In the genomic region with DNA sequence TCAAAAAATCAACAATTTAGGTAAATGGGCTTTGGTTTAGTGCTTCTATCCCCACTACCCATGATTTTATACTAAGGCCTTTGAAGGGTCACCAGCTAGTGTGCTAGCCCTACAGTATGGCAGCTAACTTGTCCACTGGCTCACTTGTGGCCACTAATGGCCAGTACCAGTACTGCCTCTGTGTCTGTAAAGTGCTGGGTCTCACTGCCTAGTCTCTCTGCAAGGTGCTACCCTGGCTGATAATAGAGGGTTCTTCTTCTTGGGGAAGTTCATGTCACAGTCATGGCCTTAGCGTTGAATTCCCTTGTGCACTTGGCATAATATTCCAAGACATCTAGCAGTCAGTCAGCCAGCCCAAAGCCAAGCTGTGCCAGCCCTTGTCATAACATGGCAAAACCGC, we compare ENCODE assay signal across 9 mouse cellular contexts. TPM values are rescaled to one million over a fixed set of nuclear protein-coding genes. Genes with fewer than 3 reads are reported as not detected.
DNase-seq lines count a peak whose midpoint lies in the region; ATAC-seq and TF ChIP-seq lines count a peak whose summit lies in the region.
"Had no signal": no experiment of that assay in that cellular context is flagged by ENCODE, and none has a peak within 500 bp of the region (broad histone marks: within the 10 kb centered on the region; RNA-seq: fewer than 3 reads in every experiment).

No protein-coding gene starts in this region.

- intact Hi-C loops in heart, postnatal 10 days (cut with DNase I) = loop anchor here (5.0 kb wide), 1 partner anchor 64 kb away; no protein-coding TSS in a partner anchor

- TF ChIP-seq CTCF in midbrain, postnatal 0 days (IDR thresholded peaks at IDR 0.05) = peak; percentile 52

- H3K9me3 ChIP-seq in heart, embryonic 12.5 days (replicated peaks) = no peaks in the 10 kb centered on the region
- no peaks in the 10 kb centered on the region for H3K9me3 ChIP-seq in midbrain, postnatal 0 days (ENCODE audit: low read length)
- H3K9me3 ChIP-seq: lung, embryonic 15.5 days had no signal

- no peak for ATAC-seq in heart, embryonic 12.5 days (ENCODE audit: insufficient number of reproducible peaks, low FRiP score)
- no peak for ATAC-seq in midbrain, postnatal 0 days (ENCODE audit: low FRiP score)

- no peaks in the 10 kb centered on the region for H3K27me3 ChIP-seq in heart, embryonic 12.5 days (replicated peaks)
- no peaks in the 10 kb centered on the region for H3K27me3 ChIP-seq in midbrain, postnatal 0 days (ENCODE audit: insufficient read depth, low read length)
- H3K27me3 ChIP-seq: lung, embryonic 15.5 days had no signal

- peak; percentile 25 to 33 for DNase-seq in heart, postnatal 10 days
- peak; percentile 35 to 38 for DNase-seq in B cell, adult 2 months
- DNase-seq in T-cell, adult 2 months (ENCODE audit: low spot score) = peak; percentile 7
- peak; percentile 35 for DNase-seq in heart, postnatal 4 days
- DNase-seq in midbrain, postnatal 0 days (ENCODE audit: low spot score) = no peak
- no peak for DNase-seq in MN1 (ENCODE audit: low spot score)
- DNase-seq in right cerebral cortex, postnatal 14 days = no peak

- no peak overlapping the region for H3K9ac ChIP-seq in heart, embryonic 12.5 days
- no peak overlapping the region for H3K9ac ChIP-seq in midbrain, postnatal 0 days (replicated peaks; ENCODE audit: low read length, poor library complexity, severe bottlenecking)
- H3K9ac ChIP-seq: lung, embryonic 15.5 days had no signal

- 93% methylated on average over 2 of the region's 2 CpGs for WGBS in heart, embryonic 12.5 days
- 96% methylated on average over 2 of the region's 2 CpGs for WGBS in midbrain, postnatal 0 days

- peaks cover 44% of the 10 kb centered on the region for H3K36me3 ChIP-seq in heart, embryonic 12.5 days
- peaks cover 5% of the 10 kb centered on the region; the same call in 1 of the 2 replicates for H3K36me3 ChIP-seq in midbrain, postnatal 0 days (ENCODE audit: insufficient read depth, low read length)

- H3K4me3 ChIP-seq in heart, embryonic 12.5 days = no peak overlapping the region
- H3K4me3 ChIP-seq in midbrain, postnatal 0 days (ENCODE audit: low read depth, low read length) = no peak overlapping the region
- H3K4me3 ChIP-seq: lung, embryonic 15.5 days had no signal

- no peak overlapping the region for H3K27ac ChIP-seq in heart, embryonic 12.5 days (ENCODE audit: poor library complexity, severe bottlenecking)
- no peak overlapping the region for H3K27ac ChIP-seq in midbrain, postnatal 0 days (ENCODE audit: low read depth, low read length)
- H3K27ac ChIP-seq: lung, embryonic 15.5 days had no signal

- no peak overlapping the region for H3K4me2 ChIP-seq in heart, embryonic 12.5 days
- H3K4me2 ChIP-seq in midbrain, postnatal 0 days (ENCODE audit: low read depth, low read length, poor library complexity, severe bottlenecking) = no peak overlapping the region
- H3K4me2 ChIP-seq: lung, embryonic 15.5 days had no signal

- no peaks in the 10 kb centered on the region for H3K4me1 ChIP-seq in heart, embryonic 12.5 days (replicated peaks)
- no peaks in the 10 kb centered on the region for H3K4me1 ChIP-seq in midbrain, postnatal 0 days (ENCODE audit: insufficient read depth, low read length)
- H3K4me1 ChIP-seq: lung, embryonic 15.5 days had no signal

RNA-seq across cellular contexts. Expression of a gene that starts 36.0 kb away (rescaled TPM):
- total RNA-seq in heart, postnatal 10 days (2021) = under 1 TPM; 0.72 to 0.74 TPM
- 1.2 and 1.3 TPM in 2 replicates for polyA plus RNA-seq in heart, embryonic 12.5 days (2016; fragmentation: Nextera tagmentation; extraction: Ambion mirVana)
- 1 to 10 TPM in 1 of 2 experiments, under 1 TPM in 1; 0.92 to 1.3 TPM for total RNA-seq in heart, postnatal 4 days (2021)
- 0.71 and 0.94 TPM in 2 replicates for total RNA-seq in midbrain, postnatal 0 days (2014; rRNA removed)
- 1.1 and 1.3 TPM in 2 replicates for polyA plus RNA-seq in midbrain, postnatal 0 days (2015; fragmentation: Nextera tagmentation; extraction: Ambion mirVana)

Comparison
In these comparisons a context has a peak if more than half of its experiments do, and no peak if none do; other contexts are left out.
1. DNase-seq: peak in heart, postnatal 10 days (2 of 2), B cell, adult 2 months (2 of 2), T-cell, adult 2 months (single experiment) and heart, postnatal 4 days (single experiment); none in midbrain, postnatal 0 days (single experiment), MN1 (single experiment) and right cerebral cortex, postnatal 14 days (single experiment).